Mouse (Mus musculus) neural tube, embryonic 14.5 days (tissue): Measurements from ENCODE around the gene Stx6. TPM values are rescaled to one million over a fixed set of nuclear protein-coding genes. Genes with fewer than 3 reads are reported as not detected.

Source experiments
- ATAC-seq: fragments of 200-750 bp; cut with Nextera tagmentation; 2 replicates; pipeline ENCODE4 v1.8.0; 2017; ENCODE audit warnings: low read depth, mild to moderate bottlenecking, moderate TSS enrichment, moderate library complexity
- H3K27ac ChIP-seq: fragments of 300-500 bp; sonication (generic); 2 replicates; pipeline ENCODE4 v1.5.1; 2014; ENCODE audit warnings: low read depth, mild to moderate bottlenecking, control low read depth, low read length, moderate library complexity, mixed read lengths
- H3K27me3 ChIP-seq: fragments of 300-500 bp; sonication (generic); 2 replicates; pipeline ENCODE4 v1.6.1; 2014; ENCODE audit warnings: low read length; ENCODE audit not compliant: control insufficient read depth, insufficient read depth
- H3K36me3 ChIP-seq: fragments of 300-500 bp; sonication (generic); 2 replicates; pipeline ENCODE4 v1.6.1; 2014; ENCODE audit warnings: low read length, mixed read lengths; ENCODE audit not compliant: control insufficient read depth, insufficient read depth
- H3K4me1 ChIP-seq: fragments of 300-500 bp; sonication (generic); 2 replicates; pipeline ENCODE4 v1.6.1; 2014; ENCODE audit warnings: low read length; ENCODE audit not compliant: control insufficient read depth, insufficient read depth
- H3K4me2 ChIP-seq: fragments of 300-500 bp; sonication (generic); 2 replicates; pipeline ENCODE4 v1.6.1; 2014; ENCODE audit warnings: mild to moderate bottlenecking, low read depth, low read length, control low read depth
- H3K4me3 ChIP-seq: fragments of 300-500 bp; sonication (generic); 2 replicates; pipeline ENCODE4 v1.5.1; 2014; ENCODE audit warnings: low read depth, low read length, control low read depth, mixed read lengths
- H3K9ac ChIP-seq: fragments of 300-500 bp; sonication (generic); replicated peaks from 2 replicates; pipeline ENCODE4 v1.6.1; 2014; ENCODE audit warnings: low read depth, mild to moderate bottlenecking, control low read depth, low read length, mixed read lengths
- H3K9me3 ChIP-seq: fragments of 300-500 bp; sonication (generic); 2 replicates; pipeline ENCODE4 v1.6.1; 2016; ENCODE audit warnings: low read length; ENCODE audit not compliant: control insufficient read depth
- WGBS: fragments of 180-500 bp; shearing (Covaris S2); extraction: QIAGEN DNeasy Blood & Tissue Kit; methylation state at CpG from one replicate; pipeline ENCODE4 v1.1.7; 2014; 5-methylcytosine and 5-hydroxymethylcytosine counted together
- polyA plus RNA-seq: library from polyadenylated mRNA; unstranded; fragments of >200 nt; fragmentation: Nextera tagmentation; extraction: Ambion mirVana; gene quantifications from 2 replicates; pipeline ENCODE4 v1.2.1, GENCODE M21; 2014

Gene Stx6
- polyA plus RNA-seq, 1 experiment from 2014 or later = 116 TPM

- no peaks in the 10 kb centered on the region for H3K36me3 ChIP-seq
- 60% methylated on average over 6 of the region's 6 CpGs for WGBS
- H3K4me1 ChIP-seq = peaks cover 54% of the 10 kb centered on the region
- no peak overlapping the region for H3K4me3 ChIP-seq
- no peaks in the 10 kb centered on the region for H3K27me3 ChIP-seq
- ATAC-seq = no peak
- H3K9ac ChIP-seq = no peak overlapping the region
- H3K9me3 ChIP-seq = no peaks in the 10 kb centered on the region
- peak overlapping the region; percentile 91 for H3K27ac ChIP-seq
- no peak overlapping the region for H3K4me2 ChIP-seq
Measured at GRCm38 (mm10) chr1:155232786-155233185, 74.3 kb downstream of the Stx6 start.

- peak overlapping the region; percentile 91 for H3K27ac ChIP-seq
- H3K4me3 ChIP-seq = no peak overlapping the region
- H3K4me1 ChIP-seq = peaks cover 54% of the 10 kb centered on the region
- no peaks in the 10 kb centered on the region for H3K9me3 ChIP-seq
- WGBS = 79% methylated on average over 9 of the region's 9 CpGs
- no peak for ATAC-seq
- H3K36me3 ChIP-seq = no peaks in the 10 kb centered on the region
- 0 out of 2 replicates have a peak overlapping the region, but pooled peaks have one; percentile 28 for H3K9ac ChIP-seq
- no peak overlapping the region; the same call in 1 of the 2 replicates for H3K4me2 ChIP-seq
- H3K27me3 ChIP-seq = no peaks in the 10 kb centered on the region
Measured at GRCm38 (mm10) chr1:155233378-155233777, 74.9 kb downstream of the Stx6 start.

GRCm38 (mm10) chr1:155233931-155234607 is 75.6 kb downstream of the Stx6 start:
- Histone ChIP-seq H3K27ac (peak overlapping the region; percentile 91), H3K27me3 (no peaks in the 10 kb centered on the region), H3K36me3 (no peaks in the 10 kb centered on the region), H3K9ac (peak overlapping the region; percentile 28; the same call in 1 of the 2 replicates), H3K4me3 (no peak overlapping the region), H3K9me3 (no peaks in the 10 kb centered on the region), H3K4me2 (no peak overlapping the region), H3K4me1 (peaks cover 53% of the 10 kb centered on the region)
- 18% methylated on average over 14 of the region's 14 CpGs for WGBS
- peak; percentile 66 for ATAC-seq

GRCm38 (mm10) chr1:155235641-155236040 is 77.1 kb downstream of the Stx6 start:
- 48% methylated on average over 2 of the region's 2 CpGs for WGBS
- ATAC-seq = no peak
- no peak overlapping the region for H3K9ac ChIP-seq
- H3K4me1 ChIP-seq = peaks cover 38% of the 10 kb centered on the region
- H3K36me3 ChIP-seq = no peaks in the 10 kb centered on the region
- H3K9me3 ChIP-seq = no peaks in the 10 kb centered on the region
- no peak overlapping the region for H3K4me3 ChIP-seq
- no peak overlapping the region for H3K4me2 ChIP-seq
- no peak overlapping the region for H3K27ac ChIP-seq
- H3K27me3 ChIP-seq = no peaks in the 10 kb centered on the region

- H3K36me3 ChIP-seq = no peaks in the 10 kb centered on the region
- H3K4me1 ChIP-seq = peaks cover 32% of the 10 kb centered on the region
- H3K9ac ChIP-seq = no peak overlapping the region
- H3K4me3 ChIP-seq = no peak overlapping the region
- no peaks in the 10 kb centered on the region for H3K9me3 ChIP-seq
- no peak overlapping the region for H3K4me2 ChIP-seq
- WGBS = 40% methylated on average over 13 of the region's 13 CpGs
- ATAC-seq = no peak
- peak overlapping the region; percentile 2; the same call in 1 of the 2 replicates for H3K27ac ChIP-seq
- H3K27me3 ChIP-seq = no peaks in the 10 kb centered on the region
Measured at GRCm38 (mm10) chr1:155236306-155237024, 78.0 kb downstream of the Stx6 start.

- H3K36me3 ChIP-seq = no peaks in the 10 kb centered on the region
- no peak overlapping the region for H3K4me2 ChIP-seq
- H3K9ac ChIP-seq = 0 out of 2 replicates have a peak overlapping the region, but pooled peaks have one; percentile 25
- WGBS = 67% methylated on average over 11 of the region's 11 CpGs
- peaks cover 28% of the 10 kb centered on the region for H3K4me1 ChIP-seq
- H3K27ac ChIP-seq = peak overlapping the region; percentile 2; the same call in 1 of the 2 replicates
- no peaks in the 10 kb centered on the region for H3K9me3 ChIP-seq
- ATAC-seq = no peak
- H3K4me3 ChIP-seq = no peak overlapping the region
- no peaks in the 10 kb centered on the region for H3K27me3 ChIP-seq
Measured at GRCm38 (mm10) chr1:155237390-155237789, 78.9 kb downstream of the Stx6 start.

- Histone ChIP-seq H3K4me1 (peaks cover 22% of the 10 kb centered on the region), H3K27me3 (no peaks in the 10 kb centered on the region), H3K27ac (no peak overlapping the region), H3K9me3 (no peaks in the 10 kb centered on the region), H3K4me3 (no peak overlapping the region), H3K9ac (no peak overlapping the region), H3K4me2 (no peak overlapping the region), H3K36me3 (no peaks in the 10 kb centered on the region)
- no peak for ATAC-seq
- 81% methylated on average over 5 of the region's 5 CpGs for WGBS
Measured at GRCm38 (mm10) chr1:155238126-155238525, 79.6 kb downstream of the Stx6 start.

- H3K4me2 ChIP-seq = no peak overlapping the region
- H3K9me3 ChIP-seq = no peaks in the 10 kb centered on the region
- 76% methylated on average over 4 of the region's 4 CpGs for WGBS
- no peaks in the 10 kb centered on the region for H3K36me3 ChIP-seq
- H3K27me3 ChIP-seq = no peaks in the 10 kb centered on the region
- H3K9ac ChIP-seq = no peak overlapping the region
- peaks cover 16% of the 10 kb centered on the region for H3K4me1 ChIP-seq
- H3K4me3 ChIP-seq = no peak overlapping the region
- H3K27ac ChIP-seq = no peak overlapping the region
- no peak for ATAC-seq
Measured at GRCm38 (mm10) chr1:155239169-155239568, 80.7 kb downstream of the Stx6 start.
